In genomic region chr9:35117384-35118295, GRCm38 (mm10) we compare ENCODE assay signal across 7 mouse cellular contexts. TPM values are rescaled to one million over a fixed set of nuclear protein-coding genes. Genes with fewer than 3 reads are reported as not detected.
DNase-seq lines count a peak whose midpoint lies in the region; ATAC-seq and TF ChIP-seq lines count a peak whose summit lies in the region.

No protein-coding gene starts in this region.

- WGBS in forebrain, embryonic 15.5 days: 35% methylated on average over 15 of the region's 15 CpGs
- WGBS in hindbrain, embryonic 14.5 days: 34% methylated on average over 15 of the region's 15 CpGs
- WGBS in liver, adult 2 months: 2% methylated on average over 15 of the region's 15 CpGs
- 31% methylated on average over 15 of the region's 15 CpGs for WGBS in midbrain, embryonic 16.5 days

- H3K9me3 ChIP-seq in ES-E14 (ENCODE audit: control insufficient read depth, insufficient read depth, low read depth, low read length): no peaks in the 10 kb centered on the region
- H3K9me3 ChIP-seq in forebrain, embryonic 15.5 days: no peaks in the 10 kb centered on the region
- no peaks in the 10 kb centered on the region for H3K9me3 ChIP-seq in hindbrain, embryonic 14.5 days (ENCODE audit: control insufficient read depth, low read length)
- H3K9me3 ChIP-seq in midbrain, embryonic 16.5 days (replicated peaks; ENCODE audit: control insufficient read depth, low read length, poor library complexity, severe bottlenecking): no peaks in the 10 kb centered on the region

- no peaks in the 10 kb centered on the region for H3K27me3 ChIP-seq in forebrain, embryonic 15.5 days
- no peaks in the 10 kb centered on the region for H3K27me3 ChIP-seq in hindbrain, embryonic 14.5 days (ENCODE audit: control insufficient read depth, insufficient read depth, low read length)
- no peaks in the 10 kb centered on the region for H3K27me3 ChIP-seq in liver, adult 2 months (ENCODE audit: control insufficient read depth, insufficient read depth, low read length)
- H3K27me3 ChIP-seq in midbrain, embryonic 16.5 days (ENCODE audit: control insufficient read depth, insufficient read depth, low read depth, low read length): no peaks in the 10 kb centered on the region

- in situ Hi-C loops in ES-E14 (cut with MboI; ENCODE audit: low sequenced_read_pairs in 2 of 2, unreplicated experiment in 2 of 2): no loop called here

- H3K4me2 ChIP-seq in forebrain, embryonic 15.5 days (replicated peaks): peak overlapping the region; percentile 64
- peak overlapping the region; percentile 82 for H3K4me2 ChIP-seq in hindbrain, embryonic 14.5 days (replicated peaks)
- H3K4me2 ChIP-seq in midbrain, embryonic 16.5 days (ENCODE audit: low read length): peak overlapping the region; percentile 76

- H3K27ac ChIP-seq in ES-E14 (ENCODE audit: insufficient read depth, low read depth, low read length, poor library complexity, severe bottlenecking): no peak overlapping the region
- H3K27ac ChIP-seq in forebrain, embryonic 15.5 days (replicated peaks): peak overlapping the region; percentile 78
- H3K27ac ChIP-seq in hindbrain, embryonic 14.5 days: peak overlapping the region; percentile 84
- peak overlapping the region; percentile 95 for H3K27ac ChIP-seq in liver, adult 2 months (replicated peaks; ENCODE audit: insufficient read depth, low read depth, low read length)
- peak overlapping the region; percentile 74 for H3K27ac ChIP-seq in midbrain, embryonic 16.5 days (ENCODE audit: low read length)

- no peak for ATAC-seq in forebrain, embryonic 15.5 days (replicated peaks)
- ATAC-seq in hindbrain, embryonic 14.5 days (ENCODE audit: low FRiP score): no peak
- peak; percentile 6; the same call in 1 of the 2 replicates for ATAC-seq in midbrain, embryonic 16.5 days

- no peaks in the 10 kb centered on the region; a peak in 1 of 4 replicates for H3K4me1 ChIP-seq in ES-E14 (ENCODE audit: control insufficient read depth in 2 of 2, insufficient read depth in 2 of 2, low read length in 2 of 2, poor library complexity in 1 of 2)
- H3K4me1 ChIP-seq in forebrain, embryonic 15.5 days: peaks cover 22% of the 10 kb centered on the region
- H3K4me1 ChIP-seq in hindbrain, embryonic 14.5 days (replicated peaks; ENCODE audit: control insufficient read depth, insufficient read depth, low read length): peaks cover 18% of the 10 kb centered on the region
- H3K4me1 ChIP-seq in liver, adult 2 months (ENCODE audit: control insufficient read depth, insufficient read depth, low read length): peaks cover 36% of the 10 kb centered on the region
- peaks cover 19% of the 10 kb centered on the region for H3K4me1 ChIP-seq in midbrain, embryonic 16.5 days (ENCODE audit: control insufficient read depth, insufficient read depth, low read length)

- peaks cover 32% of the 10 kb centered on the region; the same call in 1 of the 2 replicates for H3K79me2 ChIP-seq in liver, adult 2 months (ENCODE audit: control insufficient read depth, insufficient read depth, low read length)

- H3K4me3 ChIP-seq in ES-E14 (ENCODE audit: insufficient read depth in 1 of 2, low read depth in 1 of 2, low read length in 2 of 2, poor library complexity in 1 of 2, severe bottlenecking in 1 of 2): peak overlapping the region; percentile 71 to 81
- peak overlapping the region; percentile 58 for H3K4me3 ChIP-seq in forebrain, embryonic 15.5 days
- H3K4me3 ChIP-seq in hindbrain, embryonic 14.5 days (replicated peaks; ENCODE audit: low read length): peak overlapping the region; percentile 69
- peak overlapping the region; percentile 86 for H3K4me3 ChIP-seq in liver, adult 2 months (ENCODE audit: insufficient read depth, low read depth, low read length)
- peak overlapping the region; percentile 81 for H3K4me3 ChIP-seq in midbrain, embryonic 16.5 days (ENCODE audit: low read depth, low read length)

- no peak for DNase-seq in ES-E14 (ENCODE audit: low read depth, low spot score)
- DNase-seq in adrenal gland, postnatal 25 days: peak; percentile 31
- DNase-seq in hindbrain, embryonic 14.5 days (ENCODE audit: low spot score): no peak
- peak; percentile 87 for DNase-seq in liver, adult 2 months (ENCODE audit: extremely low read depth, low read depth, low spot score)
- peak; percentile 36 for DNase-seq in yolk sac, embryonic 10.5 days (ENCODE audit: low spot score)

- no peak overlapping the region; the same call in 1 of the 2 replicates for H3K9ac ChIP-seq in ES-E14 (ENCODE audit: insufficient read depth, low read depth, low read length, poor library complexity, severe bottlenecking)
- peak overlapping the region; percentile 68 for H3K9ac ChIP-seq in forebrain, embryonic 15.5 days (replicated peaks)
- H3K9ac ChIP-seq in hindbrain, embryonic 14.5 days: peak overlapping the region; percentile 85
- peak overlapping the region; percentile 95 for H3K9ac ChIP-seq in liver, adult 2 months (ENCODE audit: low read depth, low read length)
- H3K9ac ChIP-seq in midbrain, embryonic 16.5 days (ENCODE audit: low read depth, low read length): peak overlapping the region; percentile 92

- no peaks in the 10 kb centered on the region for H3K36me3 ChIP-seq in ES-E14 (ENCODE audit: control insufficient read depth, insufficient read depth, low read length, poor library complexity, severe bottlenecking)
- no peaks in the 10 kb centered on the region for H3K36me3 ChIP-seq in forebrain, embryonic 15.5 days
- H3K36me3 ChIP-seq in hindbrain, embryonic 14.5 days (replicated peaks; ENCODE audit: control insufficient read depth, insufficient read depth): no peaks in the 10 kb centered on the region
- no peaks in the 10 kb centered on the region for H3K36me3 ChIP-seq in liver, adult 2 months (ENCODE audit: control insufficient read depth, insufficient read depth, low read length)
- H3K36me3 ChIP-seq in midbrain, embryonic 16.5 days (ENCODE audit: control insufficient read depth, insufficient read depth, low read length): peaks cover 2% of the 10 kb centered on the region; the same call in 1 of the 2 replicates

- TF ChIP-seq POLR2A in liver, adult 2 months (IDR thresholded peaks at IDR 0.05; ENCODE audit: extremely low read depth, insufficient read depth, low read length): no peak

- TF ChIP-seq CTCF in liver, adult 2 months (IDR thresholded peaks at IDR 0.05; ENCODE audit: low read depth, low read length): no peak

TF ChIP-seq in ES-E14, 5 proteins besides CTCF, POLR2A, EP300 and RAD21:
- TF ChIP-seq CHD2 (IDR thresholded peaks at IDR 0.05; ENCODE audit: low read depth, low read length) (no peak), ZC3H11A (IDR thresholded peaks at IDR 0.05; ENCODE audit: borderline replicate concordance, low read depth, low read length) (no peak), MAFK (IDR thresholded peaks at IDR 0.05; ENCODE audit: insufficient read depth, low read depth, low read length) (no peak), ZNF384 (IDR thresholded peaks at IDR 0.05; ENCODE audit: low read depth, low read length) (no peak), HCFC1 (IDR thresholded peaks at IDR 0.05; ENCODE audit: borderline replicate concordance, insufficient read depth, low read length) (no peak)

RNA-seq across cellular contexts. Expression of gene St3gal4, which starts 1.4 kb away (rescaled TPM):
- total RNA-seq in ES-E14 (2012; rRNA removed): 9.7 and 10.1 TPM in 2 replicates
- total RNA-seq in adrenal gland, postnatal 25 days (2021): 31.0 and 39.8 TPM in 2 replicates
- 13.7 and 13.8 TPM in 2 replicates for polyA plus RNA-seq in forebrain, embryonic 15.5 days (2015; fragmentation: Nextera tagmentation; extraction: Ambion mirVana)
- 12.8 and 13.5 TPM in 2 replicates for polyA plus RNA-seq in hindbrain, embryonic 14.5 days (2014; fragmentation: Nextera tagmentation; extraction: Ambion mirVana)
- 72.2 and 74.6 TPM in 2 replicates for total RNA-seq in liver, adult 2 months (2014; rRNA removed)
- 26.5 TPM in 2 replicates for polyA plus RNA-seq in liver, adult 2 months (2012; rRNA removed)
- 15.9 and 17.9 TPM in 2 replicates for polyA plus RNA-seq in midbrain, embryonic 16.5 days (2015; fragmentation: Nextera tagmentation; extraction: Ambion mirVana)

RNA-seq across cellular contexts. Expression of gene Dcps, which starts 58.2 kb away (rescaled TPM):
- 36.3 and 42.9 TPM in 2 replicates for total RNA-seq in ES-E14 (2012; rRNA removed)
- 20.0 and 27.3 TPM in 2 replicates for total RNA-seq in adrenal gland, postnatal 25 days (2021)
- polyA plus RNA-seq in forebrain, embryonic 15.5 days (2015; fragmentation: Nextera tagmentation; extraction: Ambion mirVana): 85.6 and 91.2 TPM in 2 replicates
- polyA plus RNA-seq in hindbrain, embryonic 14.5 days (2014; fragmentation: Nextera tagmentation; extraction: Ambion mirVana): 71.6 and 74.4 TPM in 2 replicates
- total RNA-seq in liver, adult 2 months (2014; rRNA removed): 21.0 and 21.2 TPM in 2 replicates
- 24.0 and 27.4 TPM in 2 replicates for polyA plus RNA-seq in liver, adult 2 months (2012; rRNA removed)
- 73.4 and 79.2 TPM in 2 replicates for polyA plus RNA-seq in midbrain, embryonic 16.5 days (2015; fragmentation: Nextera tagmentation; extraction: Ambion mirVana)

Comparison
In these comparisons a context has a peak if more than half of its experiments do, and no peak if none do; other contexts are left out.
1. DNase-seq: peak in adrenal gland, postnatal 25 days (single experiment), liver, adult 2 months (single experiment) and yolk sac, embryonic 10.5 days (single experiment); none in ES-E14 (single experiment) and hindbrain, embryonic 14.5 days (single experiment).
2. Peak in every context shown above with its lines, with median percentiles within 50 percentile points of each other: H3K4me3 ChIP-seq and H3K4me2 ChIP-seq.